In the genomic region with DNA sequence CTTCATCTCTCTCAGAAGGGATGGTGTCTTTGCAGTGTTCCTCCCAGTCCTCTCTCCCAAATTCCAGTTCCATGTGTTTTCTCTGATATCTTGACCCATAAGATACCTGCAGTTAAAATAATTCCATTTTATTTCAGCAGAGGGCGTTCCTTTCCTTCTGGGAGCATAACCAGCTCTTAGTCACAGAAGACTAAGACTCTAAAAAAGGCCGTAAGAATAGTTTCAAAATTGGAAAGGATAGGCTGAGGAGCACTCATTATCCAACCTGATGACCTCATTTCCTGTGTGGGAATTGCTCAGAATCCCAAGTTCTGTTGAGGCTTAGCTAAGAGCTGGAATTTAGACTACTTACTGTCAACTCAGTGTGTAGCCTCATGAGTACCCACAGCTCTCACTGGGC, we compare ENCODE assay signal across 11 mouse cellular contexts. TPM values are rescaled to one million over a fixed set of nuclear protein-coding genes. Genes with fewer than 3 reads are reported as not detected.
A peak's percentile ranks its signal among the peaks of the same experiment; 100 is the strongest.
DNase-seq lines count a peak whose midpoint lies in the region; TF ChIP-seq lines count a peak whose summit lies in the region.
"Had no signal": no experiment of that assay in that cellular context is flagged by ENCODE, and none has a peak within 500 bp of the region (broad histone marks: within the 10 kb centered on the region; RNA-seq: fewer than 3 reads in every experiment).

No protein-coding gene starts in this region.

- H3K9me3 ChIP-seq in E14TG2a.4 (ENCODE audit: low read length): no peaks in the 10 kb centered on the region
- H3K9me3 ChIP-seq: embryonic facial prominence, embryonic 15.5 days; hindbrain, embryonic 12.5 days; lung, embryonic 15.5 days had no signal

- H3K36me3 ChIP-seq in E14TG2a.4 (ENCODE audit: insufficient read depth, low read length): no peaks in the 10 kb centered on the region
- H3K36me3 ChIP-seq: embryonic facial prominence, embryonic 15.5 days; hindbrain, embryonic 12.5 days; lung, embryonic 15.5 days had no signal

- DNase-seq in gastrocnemius, adult 18-20 months (ENCODE audit: low spot score): peak; percentile 57
- no peak for DNase-seq in gastrocnemius, postnatal 10 days
- DNase-seq in left cerebral cortex, adult 2 months (ENCODE audit: extremely low spot score in 1 of 2, low spot score in 2 of 2): no peak
- DNase-seq in left cerebral cortex, postnatal 10 days (ENCODE audit: extremely low spot score in 1 of 2, low spot score in 2 of 2): no peak
- peak; percentile 33 for DNase-seq in embryo, embryonic 9.5 days (ENCODE audit: extremely low spot score)
- DNase-seq in yolk sac, embryonic 10.5 days (ENCODE audit: low spot score): no peak
- DNase-seq in urinary bladder, postnatal 10 days (ENCODE audit: low spot score): no peak

- intact Hi-C loops in left cerebral cortex, adult 2 months (cut with DNase I): loop anchor here (1.0 to 10.0 kb wide), 2 partner anchors 147 to 674 kb away; no protein-coding TSS in a partner anchor
- intact Hi-C loops in left cerebral cortex, postnatal 10 days (cut with DNase I): no loop called here

- 0 out of 2 replicates have a peak, but pooled peaks cover 3% of the 10 kb centered on the region for H3K4me1 ChIP-seq in E14TG2a.4 (replicated peaks; ENCODE audit: low read depth, low read length)
- H3K4me1 ChIP-seq: hindbrain, embryonic 12.5 days; lung, embryonic 15.5 days had no signal

- TF ChIP-seq CTCF in left cerebral cortex, adult 2 months (IDR thresholded peaks at IDR 0.05): peak; percentile 63
- TF ChIP-seq CTCF in E14TG2a.4 (conservative IDR thresholded peaks at IDR 0.05; ENCODE audit: low read length): peak; percentile 34; the same call in 1 of the 2 replicates

- no peak overlapping the region for H3K27ac ChIP-seq in left cerebral cortex, adult 2 months
- H3K27ac ChIP-seq: embryonic facial prominence, embryonic 15.5 days; hindbrain, embryonic 12.5 days; lung, embryonic 15.5 days had no signal

- no peak overlapping the region for H3K4me3 ChIP-seq in left cerebral cortex, adult 2 months
- H3K4me3 ChIP-seq in E14TG2a.4 (replicated peaks; ENCODE audit: low read length): no peak overlapping the region
- H3K4me3 ChIP-seq: embryonic facial prominence, embryonic 15.5 days; hindbrain, embryonic 12.5 days; lung, embryonic 15.5 days had no signal

- H3K27me3 ChIP-seq in E14TG2a.4 (ENCODE audit: insufficient read depth, low read length): no peaks in the 10 kb centered on the region; the same call in 1 of the 2 replicates
- H3K27me3 ChIP-seq: embryonic facial prominence, embryonic 15.5 days; hindbrain, embryonic 12.5 days; lung, embryonic 15.5 days had no signal

RNA-seq across cellular contexts. Expression of gene Zfp366, which starts 14.3 kb away (rescaled TPM):
- 1 to 10 TPM; 3.8 to 3.9 TPM for total RNA-seq in gastrocnemius, adult 18-20 months (2021)
- 1 to 10 TPM; 6.1 to 6.5 TPM for total RNA-seq in gastrocnemius, postnatal 10 days (2021)
- total RNA-seq in left cerebral cortex, adult 2 months (2021): 1 to 10 TPM; 3.1 to 4.1 TPM
- 1 to 10 TPM; 4.7 to 5.2 TPM for total RNA-seq in left cerebral cortex, postnatal 10 days (2021)

Comparison
In these comparisons a context has a peak if more than half of its experiments do, and no peak if none do; other contexts are left out.
1. DNase-seq: peak in gastrocnemius, adult 18-20 months (single experiment) and embryo, embryonic 9.5 days (single experiment); none in gastrocnemius, postnatal 10 days (single experiment), left cerebral cortex, adult 2 months (0 of 2), left cerebral cortex, postnatal 10 days (0 of 2), yolk sac, embryonic 10.5 days (single experiment) and urinary bladder, postnatal 10 days (single experiment).